Mouse (Mus musculus): ENCODE data around the gene Mthfd1. TPM values are rescaled to one million over a fixed set of nuclear protein-coding genes. Genes with fewer than 3 reads are reported as not detected.

The Mthfd1 gene
- total RNA-seq, 2 experiments from 2014 or later: 28.4 to 28.9 TPM

- intact Hi-C loops (cut with DNase I): no loop called here
- no peak for DNase-seq
Observed at GRCm38 (mm10) chr12:76336111-76336965, 81.2 kb downstream of the Mthfd1 start.

GRCm38 (mm10) chr12:76341080-76341479, 86.0 kb downstream of the Mthfd1 start:
- intact Hi-C loops (cut with DNase I): loop anchor here (1.0 to 5.0 kb wide), 3 partner anchors 48 to 144 kb away; no protein-coding TSS in a partner anchor
- DNase-seq: peak; percentile 64 to 71

- DNase-seq: no peak
- intact Hi-C loops (cut with DNase I): loop anchor here (2.0 kb wide), 1 partner anchor 127 kb away; no protein-coding TSS in a partner anchor
Observed at GRCm38 (mm10) chr12:76345759-76346455, 90.8 kb downstream of the Mthfd1 start.

GRCm38 (mm10) chr12:76349680-76350220, 94.7 kb downstream of the Mthfd1 start:
- intact Hi-C loops (cut with DNase I): no loop called here
- DNase-seq: no peak

GRCm38 (mm10) chr12:76360868-76361267, 105.8 kb downstream of the Mthfd1 start:
- intact Hi-C loops (cut with DNase I): no loop called here
- no peak for DNase-seq

- intact Hi-C loops (cut with DNase I): no loop called here
- no peak for DNase-seq
Observed at GRCm38 (mm10) chr12:76361405-76362302, 106.6 kb downstream of the Mthfd1 start.

GRCm38 (mm10) chr12:76362303-76362676, 107.2 kb downstream of the Mthfd1 start:
- no peak for DNase-seq
- intact Hi-C loops (cut with DNase I): no loop called here

GRCm38 (mm10) chr12:76366276-76366675, 111.2 kb downstream of the Mthfd1 start:
- intact Hi-C loops (cut with DNase I): no loop called here
- DNase-seq: no peak

- intact Hi-C loops (cut with DNase I): no loop called here
- DNase-seq: peak in 1 of 2 experiments; percentile 32
Observed at GRCm38 (mm10) chr12:76367096-76367995, 112.2 kb downstream of the Mthfd1 start.

GRCm38 (mm10) chr12:76368201-76368789, 113.2 kb downstream of the Mthfd1 start:
- intact Hi-C loops (cut with DNase I): no loop called here
- DNase-seq: no peak

GRCm38 (mm10) chr12:76368790-76369205, 113.7 kb downstream of the Mthfd1 start:
- peak in 1 of 2 experiments; percentile 22 for DNase-seq
- intact Hi-C loops (cut with DNase I): no loop called here

Other genes with a start within 250 kb of the Mthfd1 start
- gene Esr2, start 78.0 kb upstream of the Mthfd1 start, total RNA-seq (2021): not detected
- gene Tex21, start 8.6 kb upstream of the Mthfd1 start, total RNA-seq (2021): not detected
- gene Akap5, start 69.6 kb downstream of the Mthfd1 start, total RNA-seq (2021): 1 to 10 TPM; 1.7 to 2.2 TPM
- 10 to 100 TPM in 1 of 2 experiments, 1 to 10 TPM in 1; 5.4 to 10.4 TPM for gene Zbtb25, start 114.3 kb downstream of the Mthfd1 start, total RNA-seq (2021)
- gene Zbtb1, start 115.0 kb downstream of the Mthfd1 start, total RNA-seq (2021): 1 to 10 TPM; 3.5 to 4.2 TPM
- gene Hspa2, start 148.9 kb downstream of the Mthfd1 start, total RNA-seq (2021): 1 to 10 TPM; 5.7 to 7.8 TPM
- not detected for gene Ppp1r36, start 162.2 kb downstream of the Mthfd1 start, total RNA-seq (2021)